Mouse (Mus musculus): ENCODE data around the gene Eif3k. TPM values are rescaled to one million over a fixed set of nuclear protein-coding genes. Genes with fewer than 3 reads are reported as not detected.

Eif3k gene
- polyA plus RNA-seq, 1 experiment from 2014 or later, result 343 TPM

DNA sequence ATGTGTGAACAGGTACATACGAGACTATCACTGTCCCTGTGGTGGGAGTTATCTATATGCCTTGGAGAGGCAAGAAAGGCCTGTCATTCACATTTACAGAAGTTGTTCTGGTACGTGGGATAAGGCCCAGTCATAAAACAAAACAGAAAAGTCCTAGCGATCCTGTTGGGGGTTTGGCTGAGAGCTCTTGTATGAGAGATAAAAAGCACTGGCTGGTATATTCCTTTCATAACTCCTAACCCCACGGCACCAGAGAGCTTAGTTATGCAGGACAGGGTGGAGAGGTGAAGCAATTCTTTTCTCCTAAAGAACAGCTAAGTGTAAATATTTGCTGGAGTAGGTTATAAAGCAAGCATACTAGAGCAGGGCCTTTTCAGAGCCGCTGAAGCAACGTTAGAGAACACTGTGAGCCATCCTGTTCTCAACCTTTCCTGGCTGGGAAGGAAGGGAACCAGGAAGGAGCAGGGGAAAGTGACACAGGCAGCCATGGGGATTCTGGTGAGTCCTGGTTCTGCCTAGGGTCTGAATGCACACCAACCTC is 22.1 kb downstream of the Eif3k start:
- Histone ChIP-seq H3K9ac (ENCODE audit: low read length) (peak overlapping the region; percentile 82; the same call in 1 of the 2 replicates), H3K4me3 (ENCODE audit: low read depth, low read length) (no peak overlapping the region), H3K27ac (ENCODE audit: low read depth, low read length) (no peak overlapping the region), H3K9me3 (ENCODE audit: control insufficient read depth, low read length) (no peaks in the 10 kb centered on the region), H3K36me3 (ENCODE audit: control insufficient read depth, insufficient read depth, low read length) (no peaks in the 10 kb centered on the region), H3K4me1 (replicated peaks; ENCODE audit: control insufficient read depth, insufficient read depth, low read length) (peaks cover 22% of the 10 kb centered on the region), H3K27me3 (ENCODE audit: control insufficient read depth, insufficient read depth, low read length) (no peaks in the 10 kb centered on the region), H3K4me2 (ENCODE audit: low read depth, low read length, severe bottlenecking) (peak overlapping the region; percentile 54)
- no peak for DNase-seq (ENCODE audit: low spot score)
- WGBS, result 49% methylated on average over 6 of the region's 6 CpGs
- ATAC-seq (replicated peaks; ENCODE audit: low FRiP score), result no peak

DNA sequence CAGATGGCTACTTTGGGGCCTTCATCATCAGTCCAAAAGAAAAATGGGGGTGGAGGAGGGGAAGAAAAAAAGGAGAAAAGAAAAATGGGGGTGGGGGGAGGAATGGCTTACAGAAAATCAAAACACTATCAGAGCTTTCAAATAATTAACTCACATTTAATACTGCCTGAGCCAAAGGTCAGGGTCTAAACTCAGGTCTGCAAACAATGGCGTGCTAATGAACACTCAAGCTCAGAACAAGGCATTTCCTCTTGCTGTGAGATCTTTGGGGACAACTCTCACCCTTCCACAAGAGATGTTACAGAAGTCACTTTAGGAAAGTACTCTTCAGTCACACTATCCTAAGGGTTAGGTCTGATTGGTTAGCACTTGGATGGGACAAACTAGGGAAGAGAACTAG is 22.9 kb downstream of the Eif3k start:
- Histone ChIP-seq H3K27ac (ENCODE audit: low read depth, low read length) (no peak overlapping the region), H3K9me3 (ENCODE audit: control insufficient read depth, low read length) (no peaks in the 10 kb centered on the region), H3K4me3 (ENCODE audit: low read depth, low read length) (no peak overlapping the region), H3K36me3 (ENCODE audit: control insufficient read depth, insufficient read depth, low read length) (no peaks in the 10 kb centered on the region), H3K9ac (ENCODE audit: low read length) (no peak overlapping the region), H3K4me1 (replicated peaks; ENCODE audit: control insufficient read depth, insufficient read depth, low read length) (peaks cover 26% of the 10 kb centered on the region), H3K27me3 (ENCODE audit: control insufficient read depth, insufficient read depth, low read length) (no peaks in the 10 kb centered on the region), H3K4me2 (ENCODE audit: low read depth, low read length, severe bottlenecking) (0 out of 2 replicates have a peak overlapping the region, but pooled peaks have one; percentile 5)
- no peak for ATAC-seq (replicated peaks; ENCODE audit: low FRiP score)
- DNase-seq (ENCODE audit: low spot score), result no peak
- WGBS, result 61% methylated on average over 1 of the region's 1 CpGs

DNA sequence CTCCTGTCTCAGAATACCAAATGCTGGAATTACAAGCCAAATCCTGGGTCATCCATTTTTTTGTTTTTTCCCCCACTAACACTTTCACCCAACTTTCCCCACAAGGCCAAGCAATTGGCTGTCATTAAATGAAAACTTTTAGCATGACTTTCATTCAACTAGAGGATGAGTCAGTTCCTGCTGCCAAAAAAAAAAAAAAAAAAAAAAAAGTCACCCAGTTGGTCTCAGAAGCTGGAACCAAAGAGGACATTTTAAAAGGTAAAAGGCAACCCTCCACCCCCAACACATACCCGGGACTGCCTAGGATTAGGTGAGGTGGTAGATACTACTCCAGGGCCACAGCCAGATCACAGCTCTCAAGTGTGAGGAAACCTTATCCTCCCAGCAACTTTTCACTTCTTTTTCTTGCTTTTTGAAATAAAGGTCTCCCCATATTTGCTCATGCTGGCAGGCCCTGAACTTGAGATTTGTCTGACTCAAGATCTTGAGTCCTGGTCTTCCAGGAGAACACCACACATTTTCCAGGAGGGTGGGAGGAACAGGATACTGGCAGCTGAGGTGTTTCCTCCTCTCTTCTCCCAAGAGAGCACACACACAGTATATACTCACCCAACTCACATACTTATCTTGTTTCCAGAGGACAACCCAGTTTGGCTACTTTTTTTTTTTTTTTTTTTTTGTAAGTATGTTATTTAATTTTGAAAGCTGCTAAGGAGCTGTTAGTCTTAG is 23.5 kb downstream of the Eif3k start:
- H3K27me3 ChIP-seq (ENCODE audit: control insufficient read depth, insufficient read depth, low read length), result no peaks in the 10 kb centered on the region

DNA sequence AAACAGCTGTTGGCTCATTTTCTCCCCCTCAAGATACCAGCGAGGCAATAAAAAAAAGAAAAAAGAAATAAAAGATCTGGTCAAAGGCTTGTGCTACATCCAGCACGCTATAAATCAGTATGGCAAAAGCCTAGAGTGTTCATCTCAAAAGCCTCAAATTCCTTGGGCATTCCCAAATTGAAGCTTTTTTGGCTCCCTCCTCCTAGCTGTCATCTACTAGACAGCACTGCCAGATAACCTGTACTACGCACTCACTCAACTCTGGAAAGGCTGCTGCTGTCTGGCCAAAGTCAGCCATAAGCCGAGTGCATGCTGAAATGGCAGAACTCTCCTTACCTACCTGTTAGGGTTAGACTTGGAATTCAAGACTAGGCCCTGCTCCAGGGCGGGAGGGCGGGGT is 24.4 kb downstream of the Eif3k start:
- Histone ChIP-seq H3K9ac (ENCODE audit: low read length) (no peak overlapping the region), H3K36me3 (ENCODE audit: control insufficient read depth, insufficient read depth, low read length) (no peaks in the 10 kb centered on the region), H3K27ac (ENCODE audit: low read depth, low read length) (no peak overlapping the region), H3K4me1 (replicated peaks; ENCODE audit: control insufficient read depth, insufficient read depth, low read length) (peaks cover 37% of the 10 kb centered on the region), H3K4me3 (ENCODE audit: low read depth, low read length) (no peak overlapping the region), H3K9me3 (ENCODE audit: control insufficient read depth, low read length) (no peaks in the 10 kb centered on the region), H3K4me2 (ENCODE audit: low read depth, low read length, severe bottlenecking) (no peak overlapping the region), H3K27me3 (ENCODE audit: control insufficient read depth, insufficient read depth, low read length) (no peaks in the 10 kb centered on the region)
- 90% methylated on average over 6 of the region's 6 CpGs for WGBS
- ATAC-seq (replicated peaks; ENCODE audit: low FRiP score) (no peak), DNase-seq (ENCODE audit: low spot score) (no peak)

More for the DNA sequence above, 23.5 kb downstream of the Eif3k start:
- no peak overlapping the region for H3K4me3 ChIP-seq (ENCODE audit: low read depth, low read length)
- no peak overlapping the region for H3K27ac ChIP-seq (ENCODE audit: low read depth, low read length)
- 56% methylated on average over 1 of the region's 1 CpGs for WGBS
- H3K9me3 ChIP-seq (ENCODE audit: control insufficient read depth, low read length), result no peaks in the 10 kb centered on the region
- no peak overlapping the region for H3K9ac ChIP-seq (ENCODE audit: low read length)
- H3K36me3 ChIP-seq (ENCODE audit: control insufficient read depth, insufficient read depth, low read length), result no peaks in the 10 kb centered on the region
- DNase-seq (ENCODE audit: low spot score), result no peak
- peaks cover 31% of the 10 kb centered on the region for H3K4me1 ChIP-seq (replicated peaks; ENCODE audit: control insufficient read depth, insufficient read depth, low read length)
- no peak for ATAC-seq (replicated peaks; ENCODE audit: low FRiP score)
- no peak overlapping the region for H3K4me2 ChIP-seq (ENCODE audit: low read depth, low read length, severe bottlenecking)

DNA sequence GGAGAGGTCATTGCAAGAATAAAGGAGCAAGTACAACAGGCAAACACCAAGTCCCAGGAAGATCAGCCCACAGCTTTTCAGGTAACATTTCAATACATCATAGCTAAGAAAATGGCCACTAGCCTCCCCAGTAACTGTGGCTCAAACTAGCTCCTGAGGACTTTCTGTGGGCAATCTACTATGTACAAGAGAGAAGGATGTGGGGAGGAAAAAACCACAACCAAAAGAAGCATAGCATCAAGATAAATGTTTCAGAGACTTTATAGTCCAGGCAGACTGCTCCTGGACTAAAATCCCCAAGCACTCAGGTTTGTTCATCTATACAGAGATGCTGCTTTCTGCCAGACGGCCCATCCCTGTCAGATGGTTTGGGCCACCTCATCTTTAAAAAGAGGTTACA is 25.4 kb downstream of the Eif3k start:
- Histone ChIP-seq H3K9me3 (ENCODE audit: control insufficient read depth, low read length) (no peaks in the 10 kb centered on the region), H3K4me1 (replicated peaks; ENCODE audit: control insufficient read depth, insufficient read depth, low read length) (peaks cover 37% of the 10 kb centered on the region), H3K27ac (ENCODE audit: low read depth, low read length) (no peak overlapping the region), H3K4me3 (ENCODE audit: low read depth, low read length) (no peak overlapping the region), H3K36me3 (ENCODE audit: control insufficient read depth, insufficient read depth, low read length) (no peaks in the 10 kb centered on the region), H3K9ac (ENCODE audit: low read length) (no peak overlapping the region), H3K27me3 (ENCODE audit: control insufficient read depth, insufficient read depth, low read length) (no peaks in the 10 kb centered on the region), H3K4me2 (ENCODE audit: low read depth, low read length, severe bottlenecking) (no peak overlapping the region)
- 92% methylated on average over 1 of the region's 1 CpGs for WGBS
- no peak for DNase-seq (ENCODE audit: low spot score)
- no peak for ATAC-seq (replicated peaks; ENCODE audit: low FRiP score)

DNA sequence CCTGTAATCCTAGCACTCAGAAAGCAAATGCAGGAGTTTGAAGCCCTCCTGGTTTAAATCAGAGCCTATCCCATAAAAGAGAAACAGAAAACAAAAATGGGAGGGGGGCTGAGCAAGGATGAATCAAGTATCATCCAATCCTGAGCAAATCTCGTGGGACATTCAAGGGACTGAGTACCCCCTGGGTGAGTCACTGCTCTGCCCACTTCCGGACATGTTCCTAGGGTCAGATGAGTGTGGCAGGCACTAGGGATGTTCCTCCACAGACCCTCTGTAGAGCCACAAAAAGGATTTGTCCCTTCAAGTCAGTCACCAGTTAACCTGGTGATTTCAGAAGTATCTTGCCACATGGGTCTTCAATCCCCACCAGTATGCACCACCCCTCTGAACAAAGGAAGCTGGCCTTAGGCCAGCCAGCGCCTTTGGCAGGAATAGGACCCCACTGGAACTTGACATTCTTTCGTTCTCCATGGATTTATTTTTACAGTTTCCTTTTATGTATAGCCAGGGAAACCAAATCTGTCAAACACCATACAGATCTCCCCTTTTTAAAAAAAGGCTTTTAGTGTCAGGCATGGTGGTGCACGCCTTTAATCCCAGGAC is 26.3 kb downstream of the Eif3k start:
- no peak overlapping the region for H3K27ac ChIP-seq (ENCODE audit: low read depth, low read length)
- H3K4me1 ChIP-seq (replicated peaks; ENCODE audit: control insufficient read depth, insufficient read depth, low read length), result peaks cover 31% of the 10 kb centered on the region
- H3K4me3 ChIP-seq (ENCODE audit: low read depth, low read length), result no peak overlapping the region
- no peaks in the 10 kb centered on the region for H3K9me3 ChIP-seq (ENCODE audit: control insufficient read depth, low read length)
- no peak overlapping the region for H3K9ac ChIP-seq (ENCODE audit: low read length)
- no peaks in the 10 kb centered on the region for H3K27me3 ChIP-seq (ENCODE audit: control insufficient read depth, insufficient read depth, low read length)
- H3K36me3 ChIP-seq (ENCODE audit: control insufficient read depth, insufficient read depth, low read length), result no peaks in the 10 kb centered on the region
- WGBS, result 78% methylated on average over 5 of the region's 5 CpGs
- ATAC-seq (replicated peaks; ENCODE audit: low FRiP score), result no peak
- no peak for DNase-seq (ENCODE audit: low spot score)
- no peak overlapping the region for H3K4me2 ChIP-seq (ENCODE audit: low read depth, low read length, severe bottlenecking)

DNA sequence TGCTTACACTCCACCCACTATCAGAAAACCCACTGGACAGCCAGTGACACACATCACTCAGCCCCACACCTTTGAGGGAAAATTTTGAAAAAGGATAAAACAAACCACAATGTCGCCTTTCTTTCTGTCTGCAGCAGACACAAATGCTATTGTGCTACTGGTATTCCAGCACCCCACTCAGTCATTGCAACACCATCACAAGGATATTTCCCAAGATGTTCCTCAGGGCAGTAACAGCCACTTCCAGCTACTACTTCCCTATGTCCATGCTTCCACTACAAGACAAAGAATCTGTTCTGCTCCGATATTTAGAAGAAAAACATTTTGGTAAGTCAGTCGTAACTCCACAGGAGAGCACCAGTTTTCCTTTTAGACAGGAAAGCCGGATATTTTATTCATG is 26.9 kb downstream of the Eif3k start:
- ATAC-seq (replicated peaks; ENCODE audit: low FRiP score), result no peak
- H3K9ac ChIP-seq (ENCODE audit: low read length), result no peak overlapping the region
- H3K27ac ChIP-seq (ENCODE audit: low read depth, low read length), result no peak overlapping the region
- 88% methylated on average over 4 of the region's 4 CpGs for WGBS
- H3K9me3 ChIP-seq (ENCODE audit: control insufficient read depth, low read length), result no peaks in the 10 kb centered on the region
- no peak overlapping the region for H3K4me2 ChIP-seq (ENCODE audit: low read depth, low read length, severe bottlenecking)
- no peaks in the 10 kb centered on the region for H3K36me3 ChIP-seq (ENCODE audit: control insufficient read depth, insufficient read depth, low read length)
- no peak for DNase-seq (ENCODE audit: low spot score)
- H3K27me3 ChIP-seq (ENCODE audit: control insufficient read depth, insufficient read depth, low read length), result no peaks in the 10 kb centered on the region
- H3K4me3 ChIP-seq (ENCODE audit: low read depth, low read length), result no peak overlapping the region
- peaks cover 25% of the 10 kb centered on the region for H3K4me1 ChIP-seq (replicated peaks; ENCODE audit: control insufficient read depth, insufficient read depth, low read length)

DNA sequence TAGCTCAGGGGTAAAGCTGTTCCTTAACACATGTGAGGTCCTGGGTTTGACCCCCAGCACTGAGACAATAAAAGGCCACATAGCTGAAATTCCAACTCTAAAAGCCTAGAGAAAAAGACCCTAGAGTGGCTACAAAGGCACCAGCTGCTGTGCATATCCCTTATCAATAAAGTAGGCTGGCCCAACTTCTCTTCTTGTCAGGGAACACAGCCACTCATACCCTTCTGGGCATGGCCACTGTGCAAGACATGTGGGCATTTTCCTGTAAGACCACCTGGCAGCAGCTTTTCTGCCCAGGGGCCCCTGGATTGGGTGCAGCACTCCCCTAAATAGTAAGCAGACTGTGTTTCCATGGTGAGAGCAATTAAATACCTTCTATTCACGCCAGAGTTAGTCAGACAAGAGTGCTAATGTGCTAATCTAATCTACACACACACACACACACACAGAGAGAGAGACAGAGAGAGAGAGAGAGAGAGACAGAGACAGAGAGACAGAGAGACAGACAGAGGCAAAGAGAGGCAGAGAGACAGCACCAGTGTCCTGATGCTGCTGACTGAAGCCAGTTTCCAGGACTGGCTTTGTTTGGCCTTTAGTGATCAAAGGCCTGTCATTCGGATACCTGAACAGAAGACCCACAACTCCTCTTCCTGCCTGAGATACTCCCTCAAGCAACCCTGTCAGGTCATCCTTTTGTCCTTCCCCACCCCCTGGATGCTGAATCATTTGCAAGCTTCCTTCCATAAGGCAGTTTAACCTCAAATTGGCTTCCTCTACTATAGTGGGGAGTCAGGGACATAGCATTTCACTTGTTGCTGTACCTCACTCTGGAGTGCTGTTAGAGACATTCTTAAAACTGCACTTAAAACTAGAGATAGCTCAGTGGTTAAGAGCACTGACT is 27.9 kb downstream of the Eif3k start:
- Histone ChIP-seq H3K4me2 (ENCODE audit: low read depth, low read length, severe bottlenecking) (peak overlapping the region; percentile 24; the same call in 1 of the 2 replicates), H3K27me3 (ENCODE audit: control insufficient read depth, insufficient read depth, low read length) (no peaks in the 10 kb centered on the region), H3K4me3 (ENCODE audit: low read depth, low read length) (no peak overlapping the region), H3K27ac (ENCODE audit: low read depth, low read length) (peak overlapping the region; percentile 65), H3K9me3 (ENCODE audit: control insufficient read depth, low read length) (no peaks in the 10 kb centered on the region), H3K9ac (ENCODE audit: low read length) (no peak overlapping the region), H3K36me3 (ENCODE audit: control insufficient read depth, insufficient read depth, low read length) (no peaks in the 10 kb centered on the region), H3K4me1 (replicated peaks; ENCODE audit: control insufficient read depth, insufficient read depth, low read length) (peaks cover 17% of the 10 kb centered on the region)
- ATAC-seq (replicated peaks; ENCODE audit: low FRiP score) (peak; percentile 86), DNase-seq (ENCODE audit: low spot score) (peak; percentile 75)
- WGBS, result 2% methylated on average over 2 of the region's 2 CpGs

Measured in forebrain, embryonic 11.5 days (tissue).